Mouse (Mus musculus) naive thymus-derived CD4-positive, alpha-beta T cell, adult 2 months (primary cell): ENCODE results near the gene Sema3c.
A peak's percentile ranks its signal among the peaks of the same experiment; 100 is the strongest.

ENCODE experiments used
- DNase-seq: peaks from one replicate; pipeline ENCODE4 v3.0.0-alpha.2; 2011; ENCODE audit warnings: low read depth

Gene Sema3c

DNA sequence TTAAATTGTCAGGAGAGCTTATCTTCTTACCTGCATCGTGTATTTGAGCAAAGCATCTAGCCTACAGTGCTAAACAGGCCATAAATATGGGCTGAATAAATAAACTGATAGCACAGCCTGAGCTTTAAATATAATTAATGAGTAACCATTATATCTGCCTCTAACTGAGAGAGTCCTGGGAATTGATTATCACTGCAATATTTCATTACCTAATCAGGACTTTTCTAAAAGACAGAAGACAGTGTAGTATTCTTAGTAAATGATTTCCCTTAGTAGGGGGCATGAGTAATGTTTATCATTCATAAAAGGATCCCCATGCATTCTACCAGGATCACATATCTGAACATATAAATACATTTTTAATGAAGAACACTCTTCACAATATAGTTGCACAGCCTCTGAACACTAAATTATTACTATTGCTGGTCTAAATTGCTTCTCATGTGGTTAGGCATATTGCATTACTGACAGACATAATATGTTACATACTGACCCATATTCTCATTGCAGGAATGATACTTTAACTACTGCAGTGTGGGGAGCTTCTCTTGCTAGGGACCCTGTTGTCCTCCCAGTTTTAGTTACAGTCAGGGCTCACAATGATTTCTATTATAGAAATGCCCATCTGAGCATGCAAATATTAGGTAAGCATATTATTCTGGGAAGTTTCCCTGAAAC is 74.9 kb downstream of the Sema3c start:
- no peak for DNase-seq

DNA sequence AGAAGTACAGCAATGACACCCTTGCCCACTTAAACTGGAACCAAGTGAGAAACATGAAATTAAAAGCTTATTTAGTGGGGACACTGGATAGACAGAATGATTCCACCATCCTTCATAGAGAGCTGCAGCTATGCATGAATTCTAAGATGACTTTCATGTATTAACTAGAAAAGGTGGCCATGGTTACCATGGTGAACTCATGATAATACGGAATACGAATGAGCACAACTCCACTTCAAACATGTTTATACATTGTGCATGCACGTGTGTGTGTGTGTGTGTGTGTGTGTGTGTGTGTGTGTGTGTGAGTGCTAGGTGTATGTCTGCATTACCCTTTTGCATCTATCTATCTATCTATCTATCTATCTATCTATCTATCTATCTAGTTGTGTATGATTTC is 87.1 kb downstream of the Sema3c start:
- DNase-seq, result no peak

DNA sequence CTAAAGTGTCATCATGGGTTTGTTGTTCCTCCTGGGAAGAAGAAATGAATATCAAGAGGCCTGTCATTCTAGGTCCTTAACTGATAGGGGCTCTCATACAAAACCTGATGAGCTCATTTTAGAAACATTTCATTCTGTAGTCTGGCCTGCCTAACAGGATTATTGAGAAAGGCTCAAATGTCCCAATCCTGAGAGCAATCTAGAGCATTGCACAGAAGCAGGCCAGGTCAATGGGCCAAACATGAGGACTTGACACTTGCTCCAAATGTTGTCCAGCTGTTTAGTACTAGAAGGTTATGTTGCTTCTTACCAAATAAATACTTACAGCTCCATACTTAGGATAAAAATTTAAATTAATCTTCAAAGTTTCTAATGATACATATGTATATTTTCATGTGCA is 97.3 kb downstream of the Sema3c start:
- DNase-seq, result no peak

- no peak for DNase-seq
Measured at GRCm38 (mm10) chr5:17680862-17681261, 106.8 kb downstream of the Sema3c start.

- no peak for DNase-seq
Measured at GRCm38 (mm10) chr5:17689121-17689520, 115.0 kb downstream of the Sema3c start.

GRCm38 (mm10) chr5:17689604-17690003 is 115.5 kb downstream of the Sema3c start:
- no peak for DNase-seq

- no peak for DNase-seq
Measured at GRCm38 (mm10) chr5:17695366-17695765, 121.3 kb downstream of the Sema3c start.

DNA sequence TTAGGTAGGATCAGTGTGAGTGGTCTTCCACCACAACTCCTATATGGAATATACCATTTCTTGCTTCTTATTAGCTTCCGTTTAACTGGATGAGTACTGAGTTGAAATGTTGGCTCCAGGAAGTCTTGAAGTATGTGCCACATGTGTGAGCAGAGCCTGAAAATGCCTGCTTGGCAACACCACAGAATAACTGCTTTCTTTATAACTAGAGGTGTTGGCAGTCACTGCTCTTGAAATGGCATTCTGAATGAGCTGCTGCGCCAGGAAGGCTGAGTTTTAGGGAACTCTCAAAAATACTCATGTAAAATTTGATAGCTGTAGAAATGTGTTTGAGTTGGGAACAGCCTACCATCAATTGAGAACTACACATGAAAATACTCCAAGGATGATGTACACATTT is 124.8 kb downstream of the Sema3c start:
- no peak for DNase-seq

DNA sequence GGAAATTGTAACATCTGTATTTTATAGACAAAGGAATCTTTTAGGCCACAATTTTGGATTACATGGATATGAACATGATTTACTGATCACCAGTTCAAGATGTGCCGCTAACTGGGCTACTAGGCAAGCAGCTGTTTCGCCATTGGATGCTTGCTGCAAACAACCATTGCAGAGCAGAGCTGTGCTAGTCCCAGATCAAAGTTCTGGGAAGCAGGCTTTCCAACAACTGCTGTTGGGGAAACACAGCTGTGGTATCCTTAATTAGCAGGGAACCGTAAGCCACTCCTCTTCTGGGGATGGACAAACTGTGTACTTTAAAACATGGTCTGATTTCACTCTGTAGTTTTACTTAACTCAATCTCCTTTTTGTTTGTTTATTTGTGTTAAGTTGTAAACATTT is 130.1 kb downstream of the Sema3c start:
- no peak for DNase-seq

DNA sequence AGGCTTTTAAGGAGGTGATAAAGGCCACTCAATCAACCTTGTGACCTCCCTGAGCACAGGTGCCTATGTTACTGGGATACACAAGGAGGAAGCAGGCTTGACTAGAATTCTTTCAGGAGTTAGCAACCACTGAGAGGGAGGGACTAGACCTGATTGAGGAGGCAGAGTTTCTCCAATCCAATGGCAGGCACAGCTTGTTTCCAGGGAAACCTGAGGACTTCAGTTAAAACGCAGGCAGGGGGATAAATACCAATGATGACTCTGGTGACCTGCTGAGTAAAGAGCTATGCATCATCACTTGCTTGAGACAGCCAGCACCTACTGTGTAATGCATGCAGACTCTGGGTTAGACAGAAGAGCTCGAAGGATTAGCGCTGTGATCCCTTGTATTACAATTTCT is 133.0 kb downstream of the Sema3c start:
- DNase-seq, result no peak

- no peak for DNase-seq
Measured at GRCm38 (mm10) chr5:17712374-17712773, 138.3 kb downstream of the Sema3c start.

DNA sequence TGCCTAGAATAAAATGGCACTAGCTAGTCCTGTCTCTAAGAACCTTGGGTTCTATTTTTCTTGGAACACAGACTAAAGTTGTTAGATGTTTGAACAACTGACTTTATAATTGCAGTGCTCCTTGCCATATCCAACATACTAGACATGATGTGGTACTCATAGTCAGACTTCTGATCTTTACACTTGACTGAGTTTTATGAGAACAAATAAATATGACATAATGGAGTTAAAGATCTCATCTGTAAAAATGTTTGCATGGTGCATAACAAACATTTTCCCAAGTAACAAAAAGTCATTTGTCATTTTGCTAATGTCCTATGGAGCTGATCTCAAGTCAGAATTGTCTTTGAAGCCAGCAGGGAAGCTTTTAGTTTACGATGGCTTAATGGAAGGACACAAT is 141.1 kb downstream of the Sema3c start:
- DNase-seq, result no peak

- no peak for DNase-seq
Measured at GRCm38 (mm10) chr5:17720011-17720410, 145.9 kb downstream of the Sema3c start.

GRCm38 (mm10) chr5:17724031-17724430 is 149.9 kb downstream of the Sema3c start:
- no peak for DNase-seq

- DNase-seq, result no peak
Measured at GRCm38 (mm10) chr5:17728047-17728446, 154.0 kb downstream of the Sema3c start.

GRCm38 (mm10) chr5:17739805-17740204 is 165.7 kb downstream of the Sema3c start:
- DNase-seq, result no peak

GRCm38 (mm10) chr5:17746520-17746919 is 172.4 kb downstream of the Sema3c start:
- DNase-seq, result no peak

- no peak for DNase-seq
Measured at GRCm38 (mm10) chr5:17747143-17747542, 173.1 kb downstream of the Sema3c start.

- DNase-seq, result no peak
Measured at GRCm38 (mm10) chr5:17748293-17748692, 174.2 kb downstream of the Sema3c start.

DNA sequence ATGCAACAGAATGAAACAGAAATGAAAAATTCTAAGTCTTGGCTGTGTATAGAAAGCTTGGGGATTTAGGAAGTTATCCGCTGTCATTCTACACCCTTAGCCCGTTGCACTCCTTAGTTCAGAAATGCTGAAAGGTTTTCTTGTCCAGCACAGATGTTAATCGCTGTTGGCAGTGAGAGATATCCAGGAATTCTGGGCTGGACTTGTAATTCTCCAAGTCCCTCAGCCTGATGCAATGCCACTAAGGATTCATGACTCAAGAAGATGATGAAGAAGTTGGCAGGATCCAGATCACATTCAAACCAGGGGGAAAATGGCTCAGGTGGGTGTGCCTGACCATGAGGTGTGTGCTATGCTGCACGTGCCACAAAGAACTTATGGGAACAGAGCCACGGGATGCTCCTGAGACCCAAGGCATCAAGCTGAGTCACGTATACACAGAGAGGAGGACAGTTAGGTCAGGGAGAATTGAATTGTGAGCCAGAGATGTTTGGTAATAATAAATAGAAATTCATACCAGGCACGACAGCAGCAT is 179.5 kb downstream of the Sema3c start:
- no peak for DNase-seq

DNA sequence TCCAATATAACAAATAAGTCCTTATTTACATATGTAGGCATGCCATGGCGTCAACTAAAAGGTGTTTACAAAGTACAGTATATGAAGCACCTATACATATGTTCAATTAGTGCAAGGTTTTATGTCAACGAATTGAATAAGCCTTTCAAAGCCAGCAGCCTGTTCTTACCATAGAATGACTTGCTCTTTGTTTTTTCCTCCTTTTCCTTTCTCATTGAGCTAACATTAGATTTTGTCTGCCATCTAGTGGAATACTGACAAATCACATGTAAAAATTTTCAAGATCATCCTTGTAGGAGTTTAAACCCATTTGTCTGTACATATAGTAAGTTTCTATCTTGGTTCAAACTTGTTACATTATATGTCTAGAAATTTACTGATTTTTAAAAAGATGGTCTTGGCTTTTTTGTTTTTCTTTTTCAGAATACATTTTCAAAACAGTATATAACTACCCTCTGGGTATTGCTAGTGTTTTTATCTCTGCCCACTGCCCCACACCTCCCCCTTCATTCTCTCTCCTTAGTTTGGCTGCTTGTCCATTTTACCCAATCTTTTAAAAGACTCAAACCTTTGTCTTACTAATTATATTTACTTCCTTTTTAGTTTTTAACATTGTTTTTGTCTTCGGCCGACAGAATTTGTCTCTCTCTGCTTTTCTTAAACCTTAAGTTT is 192.1 kb downstream of the Sema3c start:
- no peak for DNase-seq

- DNase-seq, result no peak
Measured at GRCm38 (mm10) chr5:17770328-17770727, 196.2 kb downstream of the Sema3c start.

DNA sequence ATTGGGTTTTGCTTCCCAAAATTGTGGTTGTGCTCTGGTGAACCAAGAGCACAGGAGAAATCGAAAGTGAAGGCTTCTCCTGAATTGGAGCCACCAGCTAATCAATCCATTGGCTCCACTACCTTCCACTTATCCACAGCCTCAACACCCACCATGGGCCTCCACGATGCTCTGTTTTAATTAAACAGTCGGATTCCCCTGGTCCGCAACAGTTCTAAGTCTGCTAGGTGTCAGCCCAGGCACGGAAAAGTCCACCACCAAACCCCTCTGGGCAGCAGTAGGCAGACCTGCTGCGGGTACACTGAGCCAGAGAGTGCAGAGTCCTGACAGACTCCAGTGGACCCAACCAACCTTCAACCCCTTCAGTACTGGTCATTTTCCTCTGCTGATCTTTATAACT is 202.5 kb downstream of the Sema3c start:
- DNase-seq, result peak; percentile 97
